Mouse (Mus musculus): ENCODE data around the gene Gprc5d. TPM values are rescaled to one million over a fixed set of nuclear protein-coding genes. Genes with fewer than 3 reads are reported as not detected.

Gene Gprc5d
- polyA plus RNA-seq, 1 experiment, result not detected

- no peaks in the 10 kb centered on the region for H3K36me3 ChIP-seq (ENCODE audit: control insufficient read depth, insufficient read depth, low read length, poor library complexity, severe bottlenecking)
- no peaks in the 10 kb centered on the region for H3K9me3 ChIP-seq (replicated peaks; ENCODE audit: control insufficient read depth, insufficient read depth, low read length, poor library complexity, severe bottlenecking)
- TF ChIP-seq POLR2A (IDR thresholded peaks at IDR 0.05; ENCODE audit: insufficient read depth, low read length), result no peak
- peak; percentile 75 for TF ChIP-seq CTCF (IDR thresholded peaks at IDR 0.05; ENCODE audit: low read depth, low read length)
- no peak overlapping the region for H3K4me3 ChIP-seq (ENCODE audit: low read depth, low read length)
- H3K9ac ChIP-seq (ENCODE audit: low read depth, poor library complexity, severe bottlenecking), result no peak overlapping the region
- no peaks in the 10 kb centered on the region for H3K27me3 ChIP-seq (ENCODE audit: control insufficient read depth, insufficient read depth, low read length, poor library complexity, severe bottlenecking)
- H3K27ac ChIP-seq (ENCODE audit: insufficient read depth, low read length), result no peak overlapping the region
- H3K4me1 ChIP-seq (ENCODE audit: control insufficient read depth, insufficient read depth, low read length), result no peaks in the 10 kb centered on the region
Observed at GRCm38 (mm10) chr6:135150311-135150710, 32.2 kb upstream of the Gprc5d start.

DNA sequence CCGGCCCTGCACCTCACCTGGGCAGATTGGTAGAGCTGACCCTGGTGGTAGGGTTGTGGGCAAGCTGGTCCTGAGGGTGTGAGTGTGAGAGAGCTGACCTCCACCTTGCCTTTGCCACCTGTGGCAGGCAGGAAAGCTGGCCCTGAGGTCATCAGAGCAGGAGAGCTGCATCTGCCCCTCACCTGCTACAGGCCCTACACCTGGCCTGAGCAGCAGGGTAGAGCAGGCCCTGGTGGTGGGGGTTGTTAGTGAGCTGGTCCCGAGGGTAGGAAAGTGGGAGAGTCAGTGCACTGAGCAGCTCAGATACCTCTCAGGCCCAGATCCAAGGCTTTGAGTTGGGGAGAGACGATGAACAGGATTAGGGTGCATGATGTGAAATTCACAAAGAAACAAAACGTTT lies 31.6 kb upstream of the Gprc5d start:
- Histone ChIP-seq H3K27me3 (ENCODE audit: control insufficient read depth, insufficient read depth, low read length, poor library complexity, severe bottlenecking) (no peaks in the 10 kb centered on the region), H3K4me3 (ENCODE audit: low read depth, low read length) (no peak overlapping the region), H3K9ac (ENCODE audit: low read depth, poor library complexity, severe bottlenecking) (no peak overlapping the region), H3K27ac (ENCODE audit: insufficient read depth, low read length) (no peak overlapping the region), H3K36me3 (ENCODE audit: control insufficient read depth, insufficient read depth, low read length, poor library complexity, severe bottlenecking) (no peaks in the 10 kb centered on the region), H3K4me1 (ENCODE audit: control insufficient read depth, insufficient read depth, low read length) (no peaks in the 10 kb centered on the region), H3K9me3 (replicated peaks; ENCODE audit: control insufficient read depth, insufficient read depth, low read length, poor library complexity, severe bottlenecking) (no peaks in the 10 kb centered on the region)
- TF ChIP-seq EP300 (IDR thresholded peaks at IDR 0.05; ENCODE audit: insufficient read depth, low read depth, low read length), result no peak
- no peak for TF ChIP-seq CTCF (IDR thresholded peaks at IDR 0.05; ENCODE audit: low read depth, low read length)
- TF ChIP-seq POLR2A (IDR thresholded peaks at IDR 0.05; ENCODE audit: insufficient read depth, low read length), result no peak

DNA sequence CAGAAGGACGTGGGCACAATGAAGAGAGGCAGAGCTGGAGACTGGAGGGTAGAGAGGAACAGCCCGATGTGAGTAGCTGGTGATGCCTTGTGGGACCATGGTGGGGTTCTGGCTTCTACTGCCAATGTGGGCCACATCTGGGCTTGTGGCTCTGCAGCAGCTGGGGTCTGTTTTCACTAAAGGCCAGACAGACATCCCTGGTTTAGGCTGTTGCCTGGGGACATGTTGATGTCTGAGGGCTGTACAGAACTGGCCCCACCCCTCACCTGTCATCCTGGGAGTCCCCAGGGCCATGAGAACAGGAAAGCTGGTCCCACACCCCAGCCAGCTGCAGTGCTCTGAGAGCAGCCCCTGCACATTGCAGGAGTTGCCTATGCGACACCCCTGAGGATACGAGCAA lies 31.1 kb upstream of the Gprc5d start:
- Histone ChIP-seq H3K36me3 (ENCODE audit: control insufficient read depth, insufficient read depth, low read length, poor library complexity, severe bottlenecking) (no peaks in the 10 kb centered on the region), H3K9ac (ENCODE audit: low read depth, poor library complexity, severe bottlenecking) (no peak overlapping the region), H3K4me3 (ENCODE audit: low read depth, low read length) (no peak overlapping the region), H3K27ac (ENCODE audit: insufficient read depth, low read length) (no peak overlapping the region), H3K27me3 (ENCODE audit: control insufficient read depth, insufficient read depth, low read length, poor library complexity, severe bottlenecking) (no peaks in the 10 kb centered on the region), H3K9me3 (replicated peaks; ENCODE audit: control insufficient read depth, insufficient read depth, low read length, poor library complexity, severe bottlenecking) (no peaks in the 10 kb centered on the region), H3K4me1 (ENCODE audit: control insufficient read depth, insufficient read depth, low read length) (no peaks in the 10 kb centered on the region)
- TF ChIP-seq CTCF (IDR thresholded peaks at IDR 0.05; ENCODE audit: low read depth, low read length) (no peak), EP300 (IDR thresholded peaks at IDR 0.05; ENCODE audit: insufficient read depth, low read depth, low read length) (no peak), POLR2A (IDR thresholded peaks at IDR 0.05; ENCODE audit: insufficient read depth, low read length) (no peak)

DNA sequence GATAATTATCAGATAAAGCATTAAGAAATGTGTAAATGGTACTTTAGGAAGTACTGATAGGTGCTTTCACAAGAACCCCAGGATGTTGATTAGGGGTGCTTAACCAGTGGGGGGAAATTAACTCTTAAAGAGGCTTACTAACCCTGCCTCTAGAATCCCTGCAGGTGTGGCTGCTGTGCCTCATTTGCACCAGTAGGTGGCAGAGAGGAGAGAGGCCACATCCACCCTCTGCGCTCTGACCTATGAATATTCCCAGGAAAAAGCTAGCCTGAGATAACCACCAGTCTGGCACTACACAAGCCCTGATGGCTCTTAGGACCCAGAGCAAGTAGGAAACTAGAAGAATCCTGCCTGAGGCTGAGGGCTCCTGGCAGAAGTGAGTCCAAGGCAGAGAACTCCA lies 30.4 kb upstream of the Gprc5d start:
- no peaks in the 10 kb centered on the region for H3K27me3 ChIP-seq (ENCODE audit: control insufficient read depth, insufficient read depth, low read length, poor library complexity, severe bottlenecking)
- TF ChIP-seq CTCF (IDR thresholded peaks at IDR 0.05; ENCODE audit: low read depth, low read length) (peak; percentile 74), POLR2A (IDR thresholded peaks at IDR 0.05; ENCODE audit: insufficient read depth, low read length) (no peak), EP300 (IDR thresholded peaks at IDR 0.05; ENCODE audit: insufficient read depth, low read depth, low read length) (no peak)
- no peaks in the 10 kb centered on the region for H3K4me1 ChIP-seq (ENCODE audit: control insufficient read depth, insufficient read depth, low read length)
- no peak overlapping the region for H3K9ac ChIP-seq (ENCODE audit: low read depth, poor library complexity, severe bottlenecking)
- no peaks in the 10 kb centered on the region for H3K36me3 ChIP-seq (ENCODE audit: control insufficient read depth, insufficient read depth, low read length, poor library complexity, severe bottlenecking)
- no peaks in the 10 kb centered on the region for H3K9me3 ChIP-seq (replicated peaks; ENCODE audit: control insufficient read depth, insufficient read depth, low read length, poor library complexity, severe bottlenecking)
- no peak overlapping the region for H3K27ac ChIP-seq (ENCODE audit: insufficient read depth, low read length)
- no peak overlapping the region for H3K4me3 ChIP-seq (ENCODE audit: low read depth, low read length)

DNA sequence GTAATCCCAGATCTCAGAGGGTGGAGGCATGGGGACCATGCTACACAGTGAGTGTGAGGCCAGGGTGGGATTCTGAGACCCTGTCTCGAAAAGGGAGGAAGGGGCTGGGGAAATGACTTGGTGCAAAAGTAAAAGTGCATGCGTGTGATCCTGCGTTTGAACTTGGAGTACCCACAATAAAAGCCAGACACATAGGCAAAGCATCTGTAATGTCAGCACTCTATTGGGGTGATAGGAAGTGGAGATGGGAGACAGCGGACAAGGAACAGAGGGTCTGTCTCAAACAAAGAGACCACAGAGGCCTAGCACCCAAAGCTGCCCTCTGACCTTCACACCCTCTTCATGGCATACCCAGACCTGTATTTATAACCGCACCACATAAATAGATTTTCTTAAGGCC lies 27.9 kb upstream of the Gprc5d start:
- no peak for TF ChIP-seq CTCF (IDR thresholded peaks at IDR 0.05; ENCODE audit: low read depth, low read length)
- no peak for TF ChIP-seq POLR2A (IDR thresholded peaks at IDR 0.05; ENCODE audit: insufficient read depth, low read length)
- TF ChIP-seq EP300 (IDR thresholded peaks at IDR 0.05; ENCODE audit: insufficient read depth, low read depth, low read length), result no peak
- Histone ChIP-seq H3K36me3 (ENCODE audit: control insufficient read depth, insufficient read depth, low read length, poor library complexity, severe bottlenecking) (no peaks in the 10 kb centered on the region), H3K4me3 (ENCODE audit: low read depth, low read length) (no peak overlapping the region), H3K9me3 (replicated peaks; ENCODE audit: control insufficient read depth, insufficient read depth, low read length, poor library complexity, severe bottlenecking) (no peaks in the 10 kb centered on the region), H3K4me1 (ENCODE audit: control insufficient read depth, insufficient read depth, low read length) (no peaks in the 10 kb centered on the region), H3K27me3 (ENCODE audit: control insufficient read depth, insufficient read depth, low read length, poor library complexity, severe bottlenecking) (no peaks in the 10 kb centered on the region), H3K9ac (ENCODE audit: low read depth, poor library complexity, severe bottlenecking) (no peak overlapping the region), H3K27ac (ENCODE audit: insufficient read depth, low read length) (no peak overlapping the region)

- Histone ChIP-seq H3K36me3 (ENCODE audit: control insufficient read depth, insufficient read depth, low read length, poor library complexity, severe bottlenecking) (no peaks in the 10 kb centered on the region), H3K4me3 (ENCODE audit: low read depth, low read length) (no peak overlapping the region), H3K9me3 (replicated peaks; ENCODE audit: control insufficient read depth, insufficient read depth, low read length, poor library complexity, severe bottlenecking) (no peaks in the 10 kb centered on the region), H3K27me3 (ENCODE audit: control insufficient read depth, insufficient read depth, low read length, poor library complexity, severe bottlenecking) (no peaks in the 10 kb centered on the region), H3K27ac (ENCODE audit: insufficient read depth, low read length) (no peak overlapping the region), H3K4me1 (ENCODE audit: control insufficient read depth, insufficient read depth, low read length) (no peaks in the 10 kb centered on the region), H3K9ac (ENCODE audit: low read depth, poor library complexity, severe bottlenecking) (no peak overlapping the region)
- TF ChIP-seq EP300 (IDR thresholded peaks at IDR 0.05; ENCODE audit: insufficient read depth, low read depth, low read length) (no peak), CTCF (IDR thresholded peaks at IDR 0.05; ENCODE audit: low read depth, low read length) (peak; percentile 46), POLR2A (IDR thresholded peaks at IDR 0.05; ENCODE audit: insufficient read depth, low read length) (no peak)
Observed at GRCm38 (mm10) chr6:135144516-135144915, 26.4 kb upstream of the Gprc5d start.
